Mouse (Mus musculus) forebrain, embryonic 11.5 days (tissue): Measurements from ENCODE around the gene Chst14. TPM values are rescaled to one million over a fixed set of nuclear protein-coding genes. Genes with fewer than 3 reads are reported as not detected.

Source experiments
- ATAC-seq: fragments of 200-750 bp; cut with Nextera tagmentation; replicated peaks from 2 replicates; pipeline ENCODE4 v1.8.0; 2017; ENCODE audit warnings: moderate TSS enrichment; ENCODE audit not compliant: low FRiP score
- DNase-seq: peaks from one replicate; pipeline ENCODE4 v3.0.0-alpha.2; 2017; ENCODE audit warnings: low spot score
- H3K27ac ChIP-seq: fragments of 300-500 bp; sonication (generic); 2 replicates; pipeline ENCODE4 v1.5.1; 2014; ENCODE audit warnings: low read depth, low read length
- H3K27me3 ChIP-seq: fragments of 300-500 bp; sonication (generic); 2 replicates; pipeline ENCODE4 v1.6.1; 2014; ENCODE audit warnings: mild to moderate bottlenecking, low read length, mixed read lengths; ENCODE audit not compliant: control insufficient read depth, insufficient read depth
- H3K36me3 ChIP-seq: fragments of 300-500 bp; sonication (generic); 2 replicates; pipeline ENCODE4 v1.6.1; 2014; ENCODE audit warnings: mild to moderate bottlenecking, low read length, moderate library complexity, mixed read lengths; ENCODE audit not compliant: control insufficient read depth, insufficient read depth
- H3K4me1 ChIP-seq: fragments of 300-500 bp; sonication (generic); replicated peaks from 2 replicates; pipeline ENCODE4 v1.6.1; 2014; ENCODE audit warnings: low read length, mixed read lengths; ENCODE audit not compliant: control insufficient read depth, insufficient read depth
- H3K4me2 ChIP-seq: fragments of 300-500 bp; sonication (generic); 2 replicates; pipeline ENCODE4 v1.6.1; 2014; ENCODE audit warnings: low read depth, mild to moderate bottlenecking, low read length, moderate library complexity, mixed read lengths; ENCODE audit not compliant: severe bottlenecking
- H3K4me3 ChIP-seq: fragments of 300-500 bp; sonication (generic); 2 replicates; pipeline ENCODE4 v1.5.1; 2014; ENCODE audit warnings: low read depth, low read length
- H3K9ac ChIP-seq: fragments of 300-500 bp; sonication (generic); 2 replicates; pipeline ENCODE4 v1.6.1; 2014; ENCODE audit warnings: low read length
- H3K9me3 ChIP-seq: fragments of 300-500 bp; sonication (generic); 2 replicates; pipeline ENCODE4 v1.6.1; 2016; ENCODE audit warnings: low read length, mixed read lengths; ENCODE audit not compliant: control insufficient read depth
- WGBS: fragments of 180-500 bp; shearing (Covaris S2); extraction: QIAGEN DNeasy Blood & Tissue Kit; methylation state at CpG from one replicate; pipeline ENCODE4 v1.1.7; 2014; 5-methylcytosine and 5-hydroxymethylcytosine counted together
- polyA plus RNA-seq: library from polyadenylated mRNA; unstranded; fragments of >200 nt; fragmentation: Nextera tagmentation; extraction: Ambion mirVana; gene quantifications from 2 replicates; pipeline ENCODE4 v1.2.1, GENCODE M21; 2014

Gene Chst14
- polyA plus RNA-seq, 1 experiment from 2014 or later: 15.7 TPM

DNA sequence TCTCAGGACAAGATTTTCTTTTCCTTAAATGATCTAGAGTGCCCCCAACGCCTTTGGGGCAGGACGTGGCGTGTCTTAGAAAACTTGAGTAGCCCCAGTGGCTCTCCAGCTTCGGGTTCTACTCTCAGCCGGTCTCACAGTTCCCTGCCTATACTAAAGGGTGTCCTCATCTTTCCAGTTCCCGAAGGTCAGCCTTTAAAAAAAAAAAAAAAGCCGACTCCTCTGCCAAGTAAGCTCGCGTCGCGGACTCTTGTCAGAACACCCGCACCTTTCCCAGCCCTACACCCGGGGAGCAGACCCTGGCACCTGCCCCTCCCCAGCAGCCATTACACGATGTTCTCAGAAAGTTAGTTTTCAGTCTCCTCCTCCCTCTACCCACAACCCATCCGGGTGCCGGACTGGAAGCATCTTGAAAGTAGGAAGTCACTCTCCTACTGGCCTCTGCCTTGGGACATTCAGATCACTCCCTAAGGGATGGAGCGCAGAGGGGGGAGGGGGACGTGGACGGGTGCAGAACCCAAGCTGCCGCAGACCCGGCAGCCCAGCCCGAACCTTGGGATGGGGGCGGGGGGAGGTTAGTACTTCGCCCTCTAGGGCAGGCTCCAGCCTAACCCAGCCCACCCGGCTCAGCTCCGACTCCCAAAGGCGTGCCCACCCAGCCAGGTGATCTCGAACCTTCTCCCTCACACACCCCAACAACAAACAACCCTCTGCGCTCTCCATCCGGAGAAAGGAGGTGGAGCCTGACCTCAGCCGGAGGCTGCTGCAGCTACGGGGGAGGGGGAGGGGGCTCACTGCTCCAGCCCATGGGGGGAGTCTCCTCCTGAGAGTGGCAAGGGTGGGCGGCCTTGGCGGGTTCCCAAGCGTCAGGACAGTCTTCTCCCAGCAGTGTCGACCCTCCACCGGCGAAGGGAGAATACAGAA is 30.0 kb upstream of the Chst14 start:
- no peaks in the 10 kb centered on the region for H3K9me3 ChIP-seq
- peak overlapping the region; percentile 69 for H3K4me2 ChIP-seq
- WGBS: under 1% methylated on average over 37 of the region's 38 CpGs
- peak; percentile 73 for DNase-seq
- 0 out of 2 replicates have a peak, but pooled peaks have one; percentile 11 for ATAC-seq
- peaks cover 29% of the 10 kb centered on the region for H3K4me1 ChIP-seq
- H3K9ac ChIP-seq: peak overlapping the region; percentile 29; the same call in 1 of the 2 replicates
- H3K27ac ChIP-seq: no peak overlapping the region
- peak overlapping the region; percentile 38 for H3K4me3 ChIP-seq
- H3K27me3 ChIP-seq: peaks cover 55% of the 10 kb centered on the region
- H3K36me3 ChIP-seq: no peaks in the 10 kb centered on the region

DNA sequence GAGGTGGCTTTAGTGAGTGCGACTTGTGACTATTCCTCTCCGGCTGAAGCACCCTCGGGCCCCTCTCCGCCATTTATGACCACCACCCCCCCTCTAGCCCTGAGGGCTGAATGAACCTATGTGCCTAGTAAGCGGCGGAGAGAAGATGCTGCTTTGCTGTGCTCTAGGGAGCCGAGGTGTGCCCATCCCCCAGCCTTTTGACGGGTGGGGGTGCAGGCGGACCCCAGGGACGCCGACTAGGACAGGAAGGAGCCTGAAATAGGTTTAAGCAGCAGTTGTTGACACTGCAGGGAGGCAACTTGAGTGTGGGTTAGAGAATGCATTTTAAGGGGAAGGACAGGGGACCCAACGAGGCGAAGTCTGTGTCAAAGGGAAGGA is 29.4 kb upstream of the Chst14 start:
- H3K27ac ChIP-seq: no peak overlapping the region
- H3K4me1 ChIP-seq: peaks cover 29% of the 10 kb centered on the region
- ATAC-seq: no peak
- H3K9ac ChIP-seq: peak overlapping the region; percentile 29; the same call in 1 of the 2 replicates
- H3K4me3 ChIP-seq: peak overlapping the region; percentile 38
- no peak for DNase-seq
- WGBS: under 1% methylated on average over 13 of the region's 13 CpGs
- H3K9me3 ChIP-seq: no peaks in the 10 kb centered on the region
- H3K27me3 ChIP-seq: peaks cover 55% of the 10 kb centered on the region
- peak overlapping the region; percentile 69 for H3K4me2 ChIP-seq
- no peaks in the 10 kb centered on the region for H3K36me3 ChIP-seq

DNA sequence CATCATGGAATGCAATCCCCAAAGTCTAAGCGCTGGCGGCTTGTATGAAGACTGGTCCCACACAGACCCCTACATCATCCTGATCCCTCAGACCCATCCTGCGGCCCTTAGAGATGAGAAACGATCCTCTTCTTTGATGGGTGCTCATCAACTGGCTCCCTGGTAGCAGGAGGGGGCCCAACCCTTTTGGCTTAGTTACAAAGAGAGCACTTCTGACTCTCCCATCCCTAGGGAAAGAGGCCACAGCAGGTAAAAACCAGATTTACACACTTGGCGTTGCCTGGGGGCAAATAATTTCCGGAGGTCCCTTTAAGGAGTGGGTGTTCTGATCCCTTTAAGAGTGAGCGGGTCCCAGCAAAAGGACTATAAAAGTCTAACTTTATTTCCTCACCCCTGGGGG is 28.9 kb upstream of the Chst14 start:
- no peak overlapping the region for H3K9ac ChIP-seq
- H3K27ac ChIP-seq: no peak overlapping the region
- no peak overlapping the region for H3K4me3 ChIP-seq
- no peaks in the 10 kb centered on the region for H3K36me3 ChIP-seq
- H3K4me2 ChIP-seq: no peak overlapping the region
- no peaks in the 10 kb centered on the region for H3K9me3 ChIP-seq
- peaks cover 55% of the 10 kb centered on the region for H3K27me3 ChIP-seq
- DNase-seq: no peak
- no peak for ATAC-seq
- peaks cover 29% of the 10 kb centered on the region for H3K4me1 ChIP-seq
- 0% methylated on average over 7 of the region's 7 CpGs for WGBS

DNA sequence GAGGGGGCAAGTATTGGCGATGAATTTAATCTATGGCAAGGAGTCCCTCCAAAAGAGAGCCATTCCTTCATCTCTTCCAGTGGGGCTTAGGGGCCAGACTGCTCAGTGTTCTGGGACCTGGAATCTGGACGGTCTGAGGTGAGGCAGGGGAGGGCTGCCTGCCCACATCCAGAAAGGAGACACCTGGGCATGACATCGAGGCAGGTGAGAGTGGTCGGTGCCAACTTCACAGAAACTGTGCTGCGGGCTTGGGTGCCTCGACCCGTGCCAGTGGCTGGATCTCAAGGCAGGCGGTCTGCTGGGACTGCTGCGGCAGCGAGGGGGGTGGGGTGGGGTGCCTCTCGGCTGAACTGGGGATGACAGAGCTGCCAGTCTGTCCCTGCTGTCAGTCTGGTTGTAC is 28.5 kb upstream of the Chst14 start:
- H3K9me3 ChIP-seq: no peaks in the 10 kb centered on the region
- DNase-seq (no peak), ATAC-seq (no peak)
- no peak overlapping the region for H3K4me2 ChIP-seq
- H3K36me3 ChIP-seq: no peaks in the 10 kb centered on the region
- H3K4me1 ChIP-seq: peaks cover 31% of the 10 kb centered on the region
- 1% methylated on average over 11 of the region's 11 CpGs for WGBS
- H3K4me3 ChIP-seq: no peak overlapping the region
- H3K27ac ChIP-seq: no peak overlapping the region
- H3K9ac ChIP-seq: no peak overlapping the region
- H3K27me3 ChIP-seq: peaks cover 55% of the 10 kb centered on the region

DNA sequence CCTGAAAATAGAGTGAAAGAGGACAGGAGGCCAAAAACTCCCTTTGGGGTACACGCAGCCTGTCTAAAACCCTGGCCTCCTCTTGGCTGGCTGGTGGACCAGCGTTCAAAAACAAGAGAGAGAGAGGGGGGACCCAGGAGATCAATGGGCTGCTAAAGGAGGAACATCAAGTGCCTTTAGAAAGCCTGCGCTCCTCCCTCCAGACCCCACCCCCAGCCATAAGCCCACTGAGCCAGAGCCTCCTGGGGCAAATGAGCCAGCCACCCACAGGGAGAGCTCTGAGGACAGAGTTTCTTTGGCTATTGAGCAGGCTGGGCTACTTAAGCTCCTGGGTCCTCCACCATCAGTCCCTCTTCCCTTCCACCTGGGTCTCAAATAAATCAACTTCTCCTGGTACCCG is 27.5 kb upstream of the Chst14 start:
- no peak overlapping the region for H3K9ac ChIP-seq
- no peaks in the 10 kb centered on the region for H3K9me3 ChIP-seq
- H3K4me1 ChIP-seq: peaks cover 35% of the 10 kb centered on the region
- no peak overlapping the region for H3K4me3 ChIP-seq
- 5% methylated on average over 4 of the region's 4 CpGs for WGBS
- ATAC-seq: no peak
- H3K27ac ChIP-seq: no peak overlapping the region
- no peak overlapping the region for H3K4me2 ChIP-seq
- no peaks in the 10 kb centered on the region for H3K36me3 ChIP-seq
- peaks cover 55% of the 10 kb centered on the region for H3K27me3 ChIP-seq
- no peak for DNase-seq

DNA sequence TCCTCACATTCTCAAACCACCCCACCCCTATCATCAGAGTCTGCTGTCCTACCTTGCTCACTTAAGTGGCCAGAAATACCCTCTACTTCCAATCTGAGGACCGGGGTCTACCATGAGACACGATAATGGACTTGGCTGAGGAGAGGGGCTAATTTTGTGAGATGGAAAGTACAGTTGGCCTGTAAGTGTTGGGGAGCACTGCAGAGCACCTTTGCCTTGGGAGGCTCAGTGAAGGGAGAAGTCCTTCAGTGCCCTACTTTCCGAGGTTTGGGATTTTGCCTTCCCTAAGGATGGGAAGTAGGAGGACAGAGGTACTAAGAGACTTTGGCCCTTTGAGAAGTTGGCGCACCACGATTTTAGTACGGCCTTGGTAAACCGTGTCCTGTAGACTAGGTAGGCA is 27.0 kb upstream of the Chst14 start:
- peaks cover 55% of the 10 kb centered on the region for H3K27me3 ChIP-seq
- H3K4me3 ChIP-seq: no peak overlapping the region
- no peaks in the 10 kb centered on the region for H3K36me3 ChIP-seq
- 11% methylated on average over 7 of the region's 7 CpGs for WGBS
- no peak overlapping the region for H3K4me2 ChIP-seq
- H3K4me1 ChIP-seq: peaks cover 35% of the 10 kb centered on the region
- no peak for ATAC-seq
- H3K27ac ChIP-seq: no peak overlapping the region
- H3K9me3 ChIP-seq: no peaks in the 10 kb centered on the region
- DNase-seq: no peak
- no peak overlapping the region for H3K9ac ChIP-seq

DNA sequence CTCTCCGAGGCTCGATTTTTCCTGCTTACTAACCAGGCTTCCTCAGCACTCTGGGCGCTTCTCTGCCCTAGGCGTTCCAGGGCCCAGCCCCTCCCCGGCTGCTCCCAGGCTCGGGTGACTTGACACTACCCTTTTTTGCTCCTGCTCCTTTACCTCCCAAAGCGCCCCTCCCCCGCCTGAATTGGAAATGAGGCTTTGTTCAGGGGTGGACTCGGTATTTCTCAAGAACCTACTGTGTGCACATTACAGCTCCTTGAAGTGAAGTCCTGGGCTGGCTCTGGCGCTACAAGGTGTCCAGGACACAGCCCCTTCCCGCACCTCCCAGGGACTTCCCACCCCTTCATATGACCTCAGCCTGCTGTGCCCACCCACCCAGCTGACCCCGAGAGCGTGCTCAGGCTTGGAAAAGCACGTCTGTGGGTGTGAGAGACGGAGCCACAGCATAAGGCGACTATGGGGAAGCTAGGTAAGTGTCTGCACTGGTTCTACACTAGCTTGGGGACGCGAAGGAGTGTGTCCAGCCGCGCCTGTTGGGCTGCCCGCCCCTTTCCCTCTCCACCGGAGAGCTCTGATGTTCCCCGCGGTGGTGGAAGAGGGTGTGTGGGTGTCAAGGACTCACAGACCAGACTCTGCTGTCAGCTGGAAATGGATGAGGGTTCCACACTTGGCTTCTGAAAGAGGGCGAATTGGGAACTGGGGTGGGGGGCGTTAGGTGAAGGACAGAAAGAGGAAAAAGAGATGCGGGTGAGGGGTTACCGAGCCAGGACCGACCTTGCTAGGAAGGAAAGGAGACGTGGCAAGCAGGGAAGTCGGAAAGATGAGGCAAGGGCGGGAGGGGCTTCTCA is 26.1 kb upstream of the Chst14 start, which contains the start of gene Bahd1:
TSS of gene Bahd1 (plus strand) at position 397 of the 845 bp plus-strand sequence.
- Histone ChIP-seq H3K36me3 (no peaks in the 10 kb centered on the region), H3K4me3 (peak within 1 kb of the TSS; percentile 91), H3K4me2 (peak within 1 kb of the TSS; percentile 99), H3K9ac (peak within 1 kb of the TSS; percentile 81), H3K4me1 (peaks cover 35% of the 10 kb centered on the region), H3K27ac (no peak within 1 kb of the TSS), H3K27me3 (peaks cover 49% of the 10 kb centered on the region), H3K9me3 (no peaks in the 10 kb centered on the region)
- WGBS: under 1% methylated on average over 32 of the region's 32 CpGs
- peak; percentile 73 for DNase-seq
- no peak for ATAC-seq

DNA sequence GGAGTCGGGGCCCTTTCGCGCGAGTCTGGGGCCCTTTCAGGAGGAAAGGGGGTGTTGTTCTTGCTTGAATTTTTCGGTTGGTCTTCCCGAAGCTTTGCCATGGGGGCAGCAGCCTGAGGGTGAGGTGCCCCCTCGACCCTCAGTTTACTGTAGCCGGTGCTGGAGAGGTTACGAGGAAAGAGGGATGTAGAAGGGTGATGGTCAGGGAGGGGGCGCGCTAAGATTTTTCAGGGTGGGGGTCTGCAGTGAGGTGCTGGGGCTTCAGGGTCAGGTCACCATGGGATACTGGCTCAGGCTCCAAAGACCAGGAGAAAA is 25.5 kb upstream of the Chst14 start:
- peak overlapping the region; percentile 50 for H3K9ac ChIP-seq
- peak overlapping the region; percentile 91 for H3K4me3 ChIP-seq
- no peak overlapping the region for H3K27ac ChIP-seq
- DNase-seq: peak; percentile 66
- WGBS: under 1% methylated on average over 11 of the region's 11 CpGs
- no peak; the same call in 1 of the 2 replicates for ATAC-seq
- H3K9me3 ChIP-seq: no peaks in the 10 kb centered on the region
- peak overlapping the region; percentile 99 for H3K4me2 ChIP-seq
- no peaks in the 10 kb centered on the region for H3K36me3 ChIP-seq
- H3K4me1 ChIP-seq: peaks cover 35% of the 10 kb centered on the region
- H3K27me3 ChIP-seq: peaks cover 44% of the 10 kb centered on the region
